Mouse (Mus musculus) kidney, adult 8-10 months (tissue): ENCODE data around the gene Gm3252.
"Not testable (repeated sequence)": the region's sequence is repeated elsewhere in the genome, so short reads cannot be mapped to it uniquely, and the experiment has no call there.

Experiments used
- DNase-seq, 2 experiments: peaks; one replicate each; pipeline ENCODE4 v3.0.0; 2022

Gene Gm3252

DNA sequence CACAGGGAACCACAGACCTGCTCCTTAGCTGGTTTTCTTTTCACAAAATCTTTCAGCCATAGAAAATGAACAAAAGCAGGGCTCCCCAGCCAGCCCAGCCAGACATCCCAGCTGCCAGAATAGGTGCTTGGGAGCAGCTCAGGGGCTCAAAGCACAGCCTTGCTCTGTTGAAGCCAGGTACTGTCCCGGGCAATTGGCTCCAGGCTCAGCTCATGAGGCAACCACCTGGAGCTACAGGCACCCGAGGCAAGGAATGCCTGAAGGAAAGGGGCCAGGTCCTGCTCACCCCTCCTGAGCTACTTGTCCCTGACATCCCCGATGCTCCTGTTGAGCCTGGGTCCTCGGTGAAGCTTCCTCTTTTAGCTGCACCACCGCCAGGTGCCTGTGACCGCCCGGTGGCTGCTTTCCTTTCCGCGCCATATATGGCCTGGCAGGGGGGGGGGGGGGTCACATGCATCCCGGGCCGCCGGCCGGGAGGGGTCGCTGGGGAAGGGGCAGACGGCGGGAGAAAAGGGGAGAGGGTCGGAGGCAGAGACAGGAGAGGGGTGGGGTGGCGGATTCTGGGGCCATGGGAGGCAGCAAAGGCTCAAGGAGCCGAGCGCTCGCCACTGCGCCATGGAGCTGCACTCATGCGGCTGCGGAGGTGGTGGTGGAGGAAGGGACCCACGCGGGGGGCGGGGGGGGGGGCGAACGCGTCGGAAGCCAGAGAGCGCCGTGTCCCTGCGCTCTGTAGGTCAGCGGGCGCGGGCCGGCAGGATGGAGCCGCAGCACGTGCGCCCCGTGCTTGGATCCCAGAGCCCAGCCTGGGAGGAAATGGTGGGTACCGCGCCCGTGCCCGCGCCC lies at the start of gene Gm3252:
Gene Gm3252 (plus strand): TSS at position 738 of the 843 bp plus-strand sequence.
- not testable (repeated sequence) for DNase-seq

DNA sequence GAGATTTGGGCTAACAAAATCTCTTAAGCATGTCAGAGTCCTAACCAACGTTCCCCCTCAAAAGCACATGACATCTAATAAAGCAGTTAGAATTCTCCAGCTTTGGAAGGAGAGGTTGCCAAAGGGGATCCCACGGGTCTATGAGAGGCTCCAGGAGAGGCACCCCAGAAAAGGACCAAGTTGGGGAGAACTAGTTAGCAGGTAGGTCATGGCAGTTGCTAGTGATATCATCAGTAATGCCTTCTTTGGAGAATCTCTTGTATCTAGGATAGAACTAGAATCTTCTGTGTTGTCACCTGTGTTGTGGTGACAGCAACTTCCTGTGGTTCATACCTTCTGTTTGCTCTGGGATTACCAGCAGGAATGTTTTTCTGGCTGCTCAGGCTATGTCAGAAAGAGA lies 17.6 kb upstream of the Gm3252 start, which contains the start of gene Gm7876:
Gene Gm7876 (plus strand): TSS at position 301 of the 400 bp plus-strand sequence.
- DNase-seq, result not testable (repeated sequence)

DNA sequence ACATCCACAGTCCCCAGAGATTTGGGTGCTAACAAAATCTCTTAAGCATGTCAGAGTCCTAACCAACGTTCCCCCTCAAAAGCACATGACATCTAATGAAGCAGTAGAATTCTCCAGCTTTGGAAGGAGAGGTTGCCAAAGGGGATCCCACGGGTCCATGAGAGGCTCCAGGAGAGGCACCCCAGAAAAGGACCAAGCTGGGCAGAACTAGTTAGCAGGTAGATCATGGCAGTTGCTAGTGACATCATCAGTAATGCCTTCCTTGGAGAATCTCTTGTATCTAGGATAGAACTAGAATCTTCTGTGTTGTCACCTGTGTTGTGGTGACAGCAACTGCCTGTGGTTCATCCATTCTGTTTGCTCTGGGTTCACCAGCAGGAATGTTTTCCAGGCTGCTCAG lies 49.5 kb downstream of the Gm3252 start, which contains the start of gene Gm9602:
Gene Gm9602 (plus strand): TSS at position 301 of the 400 bp plus-strand sequence.
- DNase-seq, result not testable (repeated sequence)
